Mouse (Mus musculus) lung, embryonic 14.5 days (tissue): ENCODE results near the gene Celf3. TPM values are rescaled to one million over a fixed set of nuclear protein-coding genes. Genes with fewer than 3 reads are reported as not detected.

Experiments used
- ATAC-seq: fragments of 200-750 bp; cut with Nextera tagmentation; 2 replicates; pipeline ENCODE4 v1.8.0; 2017; ENCODE audit warnings: mild to moderate bottlenecking, moderate TSS enrichment, moderate library complexity; ENCODE audit not compliant: insufficient read depth
- DNase-seq: peaks from one replicate; pipeline ENCODE4 v3.0.0-alpha.2; 2015
- H3K27ac ChIP-seq: fragments of 300-500 bp; sonication (generic); 2 replicates; pipeline ENCODE4 v1.5.1; 2014; ENCODE audit warnings: low read depth, mild to moderate bottlenecking, moderate library complexity
- H3K27me3 ChIP-seq: fragments of 300-500 bp; sonication (generic); 2 replicates; pipeline ENCODE4 v1.6.1; 2014; ENCODE audit warnings: low read length, control low read depth; ENCODE audit not compliant: insufficient read depth
- H3K36me3 ChIP-seq: fragments of 300-500 bp; sonication (generic); 2 replicates; pipeline ENCODE4 v1.6.1; 2014; ENCODE audit warnings: control low read depth; ENCODE audit not compliant: insufficient read depth
- H3K4me1 ChIP-seq: fragments of 300-500 bp; sonication (generic); 2 replicates; pipeline ENCODE4 v1.6.1; 2014; ENCODE audit warnings: antibody characterized with exemption, control low read depth; ENCODE audit not compliant: insufficient read depth
- H3K4me2 ChIP-seq: fragments of 300-500 bp; sonication (generic); 2 replicates; pipeline ENCODE4 v1.6.1; 2014; ENCODE audit warnings: mild to moderate bottlenecking
- H3K4me3 ChIP-seq: fragments of 300-500 bp; sonication (generic); 2 replicates; pipeline ENCODE4 v1.5.1; 2014; ENCODE audit warnings: low read depth, low read length
- H3K9ac ChIP-seq: fragments of 300-500 bp; sonication (generic); 2 replicates; pipeline ENCODE4 v1.6.1; 2014
- H3K9me3 ChIP-seq: fragments of 300-500 bp; sonication (generic); 2 replicates; pipeline ENCODE4 v1.6.1; 2016; ENCODE audit warnings: low read depth, low read length, control low read depth
- CTCF ChIP-seq: IDR thresholded peaks from 2 replicates; pipeline ENCODE4 v1.5.1; 2016; ENCODE audit warnings: antibody characterized with exemption, low read depth
- WGBS: fragments of 180-500 bp; shearing (Covaris S2); extraction: QIAGEN DNeasy Blood & Tissue Kit; methylation state at CpG from one replicate; pipeline ENCODE4 v1.1.7; 2014; 5-methylcytosine and 5-hydroxymethylcytosine counted together
- polyA plus RNA-seq: library from polyadenylated mRNA; unstranded; fragments of >200 nt; fragmentation: Nextera tagmentation; extraction: Ambion mirVana; gene quantifications from 2 replicates; pipeline ENCODE4 v1.2.1, GENCODE M21; 2014

Celf3 gene
- polyA plus RNA-seq, 1 experiment from 2014 or later = 0.99 TPM

- TF ChIP-seq CTCF = no peak
- DNase-seq (peak; percentile 75), ATAC-seq (no peak)
- H3K36me3 ChIP-seq = no peaks in the 10 kb centered on the region
- H3K27ac ChIP-seq = no peak overlapping the region
- H3K9me3 ChIP-seq = no peaks in the 10 kb centered on the region
- WGBS = 3% methylated on average over 11 of the region's 11 CpGs
- H3K4me3 ChIP-seq = no peak overlapping the region
- peak overlapping the region; percentile 36; the same call in 1 of the 2 replicates for H3K4me2 ChIP-seq
- H3K27me3 ChIP-seq = peaks cover 13% of the 10 kb centered on the region
- no peaks in the 10 kb centered on the region for H3K4me1 ChIP-seq
- no peak overlapping the region for H3K9ac ChIP-seq
These were observed 1.5 kb downstream of the Celf3 start for GRCm38 (mm10) chr3:94479564-94479963.

GRCm38 (mm10) chr3:94480291-94480884 is 2.3 kb downstream of the Celf3 start, which contains the start of gene Riiad1:
Gene Riiad1, minus strand, starts transcription at chr3:94480341.
- DNase-seq (no peak), ATAC-seq (no peak)
- Histone ChIP-seq H3K27me3 (peaks cover 13% of the 10 kb centered on the region), H3K4me1 (no peaks in the 10 kb centered on the region), H3K4me2 (peak within 1 kb of the TSS; percentile 36; the same call in 1 of the 2 replicates), H3K9ac (no peak within 1 kb of the TSS), H3K4me3 (no peak within 1 kb of the TSS), H3K27ac (no peak within 1 kb of the TSS), H3K9me3 (no peaks in the 10 kb centered on the region), H3K36me3 (no peaks in the 10 kb centered on the region)
- WGBS = 12% methylated on average over 16 of the region's 16 CpGs
- no peak for TF ChIP-seq CTCF

- Histone ChIP-seq H3K36me3 (no peaks in the 10 kb centered on the region), H3K9ac (no peak overlapping the region), H3K4me1 (no peaks in the 10 kb centered on the region), H3K4me3 (no peak overlapping the region), H3K4me2 (no peak overlapping the region), H3K27me3 (peaks cover 13% of the 10 kb centered on the region), H3K27ac (no peak overlapping the region), H3K9me3 (no peaks in the 10 kb centered on the region)
- no peak for ATAC-seq
- DNase-seq = no peak
- no peak for TF ChIP-seq CTCF
- 61% methylated on average over 4 of the region's 4 CpGs for WGBS
These were observed 3.3 kb downstream of the Celf3 start for GRCm38 (mm10) chr3:94481429-94481828.

GRCm38 (mm10) chr3:94482764-94483385 is 4.8 kb downstream of the Celf3 start:
- peak; percentile 27 for DNase-seq
- H3K36me3 ChIP-seq = no peaks in the 10 kb centered on the region
- no peak for ATAC-seq
- H3K4me1 ChIP-seq = no peaks in the 10 kb centered on the region
- no peak for TF ChIP-seq CTCF
- no peak overlapping the region for H3K9ac ChIP-seq
- no peak overlapping the region for H3K27ac ChIP-seq
- H3K4me3 ChIP-seq = no peak overlapping the region
- H3K4me2 ChIP-seq = no peak overlapping the region
- peaks cover 13% of the 10 kb centered on the region for H3K27me3 ChIP-seq
- H3K9me3 ChIP-seq = no peaks in the 10 kb centered on the region
- 78% methylated on average over 17 of the region's 17 CpGs for WGBS

- no peak overlapping the region for H3K4me2 ChIP-seq
- peak; percentile 36 for DNase-seq
These were observed 5.8 kb downstream of the Celf3 start for GRCm38 (mm10) chr3:94483790-94484439.

GRCm38 (mm10) chr3:94485922-94486321 is 7.8 kb downstream of the Celf3 start:
- 64% methylated on average over 7 of the region's 7 CpGs for WGBS
- TF ChIP-seq CTCF = no peak
- Histone ChIP-seq H3K27ac (no peak overlapping the region), H3K9me3 (no peaks in the 10 kb centered on the region), H3K9ac (no peak overlapping the region), H3K4me2 (no peak overlapping the region), H3K4me1 (no peaks in the 10 kb centered on the region), H3K36me3 (no peaks in the 10 kb centered on the region), H3K27me3 (no peaks in the 10 kb centered on the region), H3K4me3 (no peak overlapping the region)
- DNase-seq = no peak
- ATAC-seq = no peak

More at GRCm38 (mm10) chr3:94483790-94484439, 5.8 kb downstream of the Celf3 start:
- no peaks in the 10 kb centered on the region for H3K36me3 ChIP-seq
- no peak for TF ChIP-seq CTCF
- H3K4me1 ChIP-seq = no peaks in the 10 kb centered on the region
- no peak overlapping the region for H3K4me3 ChIP-seq
- peak; percentile 9; the same call in 1 of the 2 replicates for ATAC-seq
- no peak overlapping the region for H3K27ac ChIP-seq
- H3K9ac ChIP-seq = no peak overlapping the region
- WGBS = 33% methylated on average over 20 of the region's 20 CpGs
- peaks cover 9% of the 10 kb centered on the region for H3K27me3 ChIP-seq
- H3K9me3 ChIP-seq = no peaks in the 10 kb centered on the region

GRCm38 (mm10) chr3:94487581-94487980 is 9.5 kb downstream of the Celf3 start:
- ATAC-seq = peak; percentile 52; the same call in 1 of the 2 replicates
- Histone ChIP-seq H3K36me3 (peaks cover 5% of the 10 kb centered on the region; the same call in 1 of the 2 replicates), H3K4me1 (no peaks in the 10 kb centered on the region), H3K9ac (no peak overlapping the region), H3K27ac (no peak overlapping the region), H3K27me3 (no peaks in the 10 kb centered on the region), H3K4me2 (no peak overlapping the region), H3K9me3 (no peaks in the 10 kb centered on the region), H3K4me3 (no peak overlapping the region)
- WGBS = 50% methylated on average over 6 of the region's 6 CpGs
- DNase-seq = peak; percentile 35
- TF ChIP-seq CTCF = no peak
